Mouse (Mus musculus): Measurements from ENCODE around the gene Olfr933. TPM values are rescaled to one million over a fixed set of nuclear protein-coding genes. Genes with fewer than 3 reads are reported as not detected.

Olfr933 gene
- not detected in 2 replicates for polyA plus RNA-seq (2016; fragmentation: Nextera tagmentation; extraction: Ambion mirVana)

DNA sequence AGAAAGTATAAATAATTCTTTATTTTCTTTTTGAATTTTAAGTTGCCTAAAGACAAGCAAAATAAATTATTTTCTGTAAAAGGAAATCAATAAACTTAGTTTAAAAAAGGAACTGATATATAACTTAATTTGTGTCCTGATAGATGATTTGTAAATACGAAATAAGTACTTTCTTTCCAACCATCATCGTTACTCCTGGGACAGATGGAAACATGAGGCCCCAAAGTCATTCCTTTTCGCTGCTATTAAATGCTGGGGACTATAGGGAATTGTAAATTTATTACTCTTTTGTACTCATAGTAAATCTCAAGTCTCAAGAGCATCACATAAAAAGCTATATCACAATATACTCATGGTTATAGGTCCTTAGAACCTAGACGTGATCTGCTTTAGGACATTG, at the start of gene Olfr933:
TSS of gene Olfr933 (plus strand) at position 301 of the 400 bp plus-strand sequence.
- Histone ChIP-seq H3K36me3 (no peaks in the 10 kb centered on the region), H3K27me3 (ENCODE audit: low read depth, poor library complexity, severe bottlenecking) (no peaks in the 10 kb centered on the region), H3K4me3 (no peak within 1 kb of the TSS), H3K9me3 (replicated peaks) (no peaks in the 10 kb centered on the region), H3K27ac (replicated peaks) (no peak within 1 kb of the TSS), H3K4me1 (no peaks in the 10 kb centered on the region)
- WGBS, result 85% methylated on average over 4 of the region's 4 CpGs
- no peak for DNase-seq (ENCODE audit: low spot score)

DNA sequence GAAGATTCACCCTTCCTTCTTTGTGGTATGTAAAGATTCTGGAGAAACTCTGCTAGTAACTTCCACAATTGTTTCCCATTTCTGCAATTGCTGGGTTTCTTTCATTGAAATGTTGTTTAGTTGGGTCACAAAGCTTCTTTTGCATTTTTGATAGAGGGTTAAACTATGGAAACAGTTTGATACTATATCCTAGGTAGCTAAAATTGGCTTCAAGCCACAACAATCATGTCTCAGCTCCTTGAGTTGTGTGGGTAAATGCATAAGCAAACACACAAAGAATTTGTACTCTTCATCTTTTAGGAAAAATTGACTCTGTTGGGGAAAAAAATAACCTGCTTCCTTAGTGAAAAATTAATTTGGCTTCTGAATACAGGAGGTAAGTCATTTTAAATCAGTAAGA, 42.6 kb upstream of the Olfr933 start, which contains the start of gene Olfr930:
TSS of gene Olfr930 (plus strand) at position 301 of the 400 bp plus-strand sequence.
- no peaks in the 10 kb centered on the region for H3K27me3 ChIP-seq (ENCODE audit: low read depth, poor library complexity, severe bottlenecking)
- H3K4me3 ChIP-seq, result no peak within 1 kb of the TSS
- no peak within 1 kb of the TSS for H3K27ac ChIP-seq (replicated peaks)
- H3K4me1 ChIP-seq, result no peaks in the 10 kb centered on the region
- no peak for DNase-seq (ENCODE audit: low spot score)
- H3K9me3 ChIP-seq (replicated peaks), result no peaks in the 10 kb centered on the region
- H3K36me3 ChIP-seq, result no peaks in the 10 kb centered on the region

DNA sequence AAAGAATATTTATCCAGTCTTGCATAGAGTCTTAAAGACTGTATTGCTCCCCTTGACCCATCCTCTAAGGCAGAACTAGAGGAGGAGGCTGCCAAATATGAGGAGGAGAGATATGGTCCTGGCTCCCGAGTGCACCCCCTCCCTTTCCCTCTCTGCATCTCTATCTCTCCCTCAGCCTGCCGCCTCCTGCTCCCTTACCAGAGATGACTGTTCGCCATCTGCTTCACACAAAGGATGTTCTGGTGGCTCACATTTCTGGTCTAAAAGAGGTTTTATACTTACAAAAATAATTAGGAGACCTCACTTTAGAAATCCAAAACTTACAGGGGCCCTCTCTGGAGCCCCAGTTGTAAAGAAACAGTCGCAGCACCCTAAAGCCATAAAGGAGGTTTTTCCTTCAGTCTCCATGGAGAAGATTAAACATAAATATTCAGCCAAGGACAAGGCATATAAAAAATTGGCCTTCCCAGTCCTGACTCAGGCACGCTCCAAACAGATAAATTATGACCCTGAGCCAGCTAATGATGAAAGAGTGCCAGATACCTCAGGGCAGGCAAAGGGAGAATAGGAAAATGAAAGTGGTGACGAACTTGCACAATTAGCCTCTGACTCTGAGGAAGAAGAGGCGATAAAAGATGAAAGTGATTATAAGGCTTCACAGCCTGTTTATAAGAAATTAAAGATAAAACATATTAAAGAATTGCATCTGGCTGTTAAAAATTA, 18.6 kb upstream of the Olfr933 start:
- H3K4me1 ChIP-seq, result no peaks in the 10 kb centered on the region
- no peaks in the 10 kb centered on the region for H3K27me3 ChIP-seq (ENCODE audit: low read depth, poor library complexity, severe bottlenecking)
- no peak overlapping the region for H3K27ac ChIP-seq (replicated peaks)
- H3K9me3 ChIP-seq (replicated peaks), result 0 out of 2 replicates have a peak, but pooled peaks cover 2% of the 10 kb centered on the region
- no peaks in the 10 kb centered on the region for H3K36me3 ChIP-seq
- no peak overlapping the region for H3K4me3 ChIP-seq
- WGBS, result 89% methylated on average over 7 of the region's 7 CpGs
- DNase-seq (ENCODE audit: low spot score), result no peak

DNA sequence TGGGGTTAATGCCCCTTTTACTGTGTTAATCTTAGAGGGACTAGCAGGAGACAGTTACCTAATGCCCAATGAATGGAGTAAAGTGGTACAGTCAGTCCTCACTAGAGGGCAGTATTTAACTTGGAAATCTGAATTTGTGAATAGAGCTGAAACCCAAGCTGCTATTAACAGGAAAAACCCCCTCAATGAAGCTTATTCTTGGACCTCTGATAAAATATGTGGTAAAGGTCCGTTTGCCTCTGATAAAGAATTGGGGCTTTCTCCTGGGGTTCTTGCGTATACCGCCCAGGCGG, 18.0 kb upstream of the Olfr933 start:
- no peak overlapping the region for H3K27ac ChIP-seq (replicated peaks)
- 87% methylated on average over 4 of the region's 4 CpGs for WGBS
- H3K4me1 ChIP-seq, result no peaks in the 10 kb centered on the region
- no peaks in the 10 kb centered on the region for H3K27me3 ChIP-seq (ENCODE audit: low read depth, poor library complexity, severe bottlenecking)
- DNase-seq (ENCODE audit: low spot score), result no peak
- H3K36me3 ChIP-seq, result no peaks in the 10 kb centered on the region
- H3K9me3 ChIP-seq (replicated peaks), result 0 out of 2 replicates have a peak, but pooled peaks cover 2% of the 10 kb centered on the region
- no peak overlapping the region for H3K4me3 ChIP-seq

DNA sequence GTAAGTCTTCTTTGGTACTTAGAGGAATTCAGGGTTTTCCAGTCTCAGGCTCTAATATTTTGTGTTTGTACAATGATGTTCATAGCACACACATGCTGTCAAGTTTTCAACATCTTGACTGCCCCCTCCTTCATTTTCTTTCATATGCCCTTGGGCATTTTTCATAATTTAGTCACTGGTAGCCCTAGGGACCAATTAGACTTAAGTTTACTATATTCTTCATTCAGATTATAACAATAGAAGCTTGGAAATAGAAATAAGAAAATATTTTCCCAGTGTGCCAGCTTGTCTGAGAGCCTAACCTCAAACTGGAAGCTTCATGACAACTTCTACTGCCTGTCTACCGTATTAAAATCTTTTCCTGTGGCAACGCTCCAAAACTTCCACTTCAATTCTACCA, 16.1 kb downstream of the Olfr933 start, which contains the start of gene Olfr934:
TSS of gene Olfr934 (minus strand) at position 101 of the 400 bp plus-strand sequence.
- H3K4me1 ChIP-seq, result no peaks in the 10 kb centered on the region
- no peak within 1 kb of the TSS for H3K4me3 ChIP-seq
- DNase-seq (ENCODE audit: low spot score), result no peak
- no peaks in the 10 kb centered on the region for H3K9me3 ChIP-seq (replicated peaks)
- no peak within 1 kb of the TSS for H3K27ac ChIP-seq (replicated peaks)
- no peaks in the 10 kb centered on the region for H3K36me3 ChIP-seq
- no peaks in the 10 kb centered on the region for H3K27me3 ChIP-seq (ENCODE audit: low read depth, poor library complexity, severe bottlenecking)
- WGBS, result 92% methylated on average over 2 of the region's 2 CpGs

DNA sequence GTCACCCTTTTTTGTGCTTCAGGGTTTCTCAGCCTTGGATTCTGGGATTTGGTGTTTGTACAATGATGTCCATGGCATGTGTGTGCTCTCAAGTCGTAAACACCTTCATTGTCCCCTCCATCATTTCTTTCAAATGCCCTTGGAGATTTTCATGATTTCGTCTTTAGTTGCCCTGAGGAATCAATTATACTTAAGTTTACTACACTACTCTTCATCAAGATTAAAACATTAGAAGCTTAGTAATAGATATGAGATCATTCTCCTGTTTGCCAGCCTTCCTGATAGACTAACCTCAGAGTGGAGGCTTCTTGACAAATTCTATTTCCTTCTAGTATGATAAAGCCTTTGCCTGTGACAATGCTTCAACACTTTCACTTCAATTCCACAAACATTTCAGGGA, 27.5 kb downstream of the Olfr933 start, which contains the start of gene Olfr935:
TSS of gene Olfr935 (minus strand) at position 101 of the 400 bp plus-strand sequence.
- Histone ChIP-seq H3K36me3 (no peaks in the 10 kb centered on the region), H3K27ac (replicated peaks) (no peak within 1 kb of the TSS), H3K9me3 (replicated peaks) (no peaks in the 10 kb centered on the region), H3K4me3 (no peak within 1 kb of the TSS), H3K4me1 (no peaks in the 10 kb centered on the region), H3K27me3 (ENCODE audit: low read depth, poor library complexity, severe bottlenecking) (no peaks in the 10 kb centered on the region)
- DNase-seq (ENCODE audit: low spot score), result no peak
- 83% methylated on average over 2 of the region's 2 CpGs for WGBS

DNA sequence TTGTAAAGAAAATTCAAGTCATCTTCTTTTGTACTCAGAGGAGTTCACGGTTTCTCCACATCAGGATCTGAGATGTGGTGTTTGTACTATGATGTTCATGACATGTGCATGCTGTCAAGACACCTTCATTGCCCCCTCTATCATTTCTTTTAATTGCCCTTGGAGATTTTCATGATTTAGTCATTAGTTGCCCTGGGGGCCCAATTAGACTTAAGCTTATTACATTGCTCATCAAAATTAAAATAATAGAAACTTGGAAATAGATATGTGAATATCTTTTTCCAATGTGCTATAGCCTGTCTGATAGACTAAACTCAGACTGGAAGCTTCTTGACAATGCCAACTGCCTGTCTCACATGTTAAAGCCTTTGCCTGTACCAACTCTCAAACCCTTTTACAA, 51.2 kb downstream of the Olfr933 start, which contains the start of gene Olfr146:
TSS of gene Olfr146 (minus strand) at position 101 of the 400 bp plus-strand sequence.
- Histone ChIP-seq H3K27me3 (ENCODE audit: low read depth, poor library complexity, severe bottlenecking) (no peaks in the 10 kb centered on the region), H3K4me1 (no peaks in the 10 kb centered on the region), H3K27ac (replicated peaks) (no peak within 1 kb of the TSS), H3K36me3 (no peaks in the 10 kb centered on the region), H3K9me3 (replicated peaks) (no peaks in the 10 kb centered on the region), H3K4me3 (no peak within 1 kb of the TSS)
- 82% methylated on average over 1 of the region's 1 CpGs for WGBS
- no peak for DNase-seq (ENCODE audit: low spot score)

Other genes with a start within 250 kb of the Olfr933 start
- gene Olfr920, start 220.0 kb upstream of the Olfr933 start, polyA plus RNA-seq (2016; fragmentation: Nextera tagmentation; extraction: Ambion mirVana), result 0.02 TPM in 1 of 2 replicates, not detected in the other
- not detected in 2 replicates for gene Olfr921, start 199.2 kb upstream of the Olfr933 start, polyA plus RNA-seq (2016; fragmentation: Nextera tagmentation; extraction: Ambion mirVana)
- gene Olfr922, start 157.7 kb upstream of the Olfr933 start, polyA plus RNA-seq (2016; fragmentation: Nextera tagmentation; extraction: Ambion mirVana), result not detected in 2 replicates
- gene Olfr923, start 145.8 kb upstream of the Olfr933 start, polyA plus RNA-seq (2016; fragmentation: Nextera tagmentation; extraction: Ambion mirVana), result not detected in 2 replicates
- gene Olfr924, start 127.9 kb upstream of the Olfr933 start, polyA plus RNA-seq (2016; fragmentation: Nextera tagmentation; extraction: Ambion mirVana), result not detected in 2 replicates
- gene Olfr26, start 117.3 kb upstream of the Olfr933 start, polyA plus RNA-seq (2016; fragmentation: Nextera tagmentation; extraction: Ambion mirVana), result not detected in 2 replicates
- not detected in 2 replicates for gene Olfr926, start 95.2 kb upstream of the Olfr933 start, polyA plus RNA-seq (2016; fragmentation: Nextera tagmentation; extraction: Ambion mirVana)
- gene Olfr930, start 42.5 kb upstream of the Olfr933 start, polyA plus RNA-seq (2016; fragmentation: Nextera tagmentation; extraction: Ambion mirVana), result not detected in 2 replicates
- gene Olfr934, start 16.0 kb downstream of the Olfr933 start, polyA plus RNA-seq (2016; fragmentation: Nextera tagmentation; extraction: Ambion mirVana), result not detected in 2 replicates
- not detected in 2 replicates for gene Olfr935, start 27.4 kb downstream of the Olfr933 start, polyA plus RNA-seq (2016; fragmentation: Nextera tagmentation; extraction: Ambion mirVana)
- not detected in 2 replicates for gene Olfr146, start 51.1 kb downstream of the Olfr933 start, polyA plus RNA-seq (2016; fragmentation: Nextera tagmentation; extraction: Ambion mirVana)
- gene Olfr937, start 92.6 kb downstream of the Olfr933 start, polyA plus RNA-seq (2016; fragmentation: Nextera tagmentation; extraction: Ambion mirVana), result not detected in 2 replicates
- not detected in 2 replicates for gene Olfr938, start 106.6 kb downstream of the Olfr933 start, polyA plus RNA-seq (2016; fragmentation: Nextera tagmentation; extraction: Ambion mirVana)
- gene Olfr27, start 155.8 kb downstream of the Olfr933 start, polyA plus RNA-seq (2016; fragmentation: Nextera tagmentation; extraction: Ambion mirVana), result not detected in 2 replicates
- not detected in 2 replicates for gene Olfr943, start 194.0 kb downstream of the Olfr933 start, polyA plus RNA-seq (2016; fragmentation: Nextera tagmentation; extraction: Ambion mirVana)
- gene Olfr944, start 229.6 kb downstream of the Olfr933 start, polyA plus RNA-seq (2016; fragmentation: Nextera tagmentation; extraction: Ambion mirVana), result not detected in 2 replicates

Measured in midbrain, embryonic 10.5 days (tissue).